Mouse (Mus musculus) limb, embryonic 13.5 days (tissue): ENCODE measurements around the gene Drc3. TPM values are rescaled to one million over a fixed set of nuclear protein-coding genes. Genes with fewer than 3 reads are reported as not detected.
A peak's percentile ranks its signal among the peaks of the same experiment; 100 is the strongest.

Experiments
- ATAC-seq: fragments of 200-750 bp; cut with Nextera tagmentation; 2 replicates; pipeline ENCODE4 v1.8.0; 2017; ENCODE audit warnings: low read depth, moderate number of reproducible peaks, moderate TSS enrichment; ENCODE audit not compliant: low FRiP score
- H3K27ac ChIP-seq: fragments of 300-500 bp; sonication (generic); 2 replicates; pipeline ENCODE4 v1.5.1; 2015; ENCODE audit warnings: inconsistent platforms, mild to moderate bottlenecking, moderate library complexity
- H3K27me3 ChIP-seq: fragments of 300-500 bp; sonication (generic); 2 replicates; pipeline ENCODE4 v1.6.1; 2015; ENCODE audit warnings: mild to moderate bottlenecking, inconsistent platforms
- H3K36me3 ChIP-seq: fragments of 300-500 bp; sonication (generic); 2 replicates; pipeline ENCODE4 v1.6.1; 2015; ENCODE audit warnings: inconsistent platforms, mild to moderate bottlenecking, moderate library complexity
- H3K4me1 ChIP-seq: fragments of 300-500 bp; sonication (generic); 2 replicates; pipeline ENCODE4 v1.6.1; 2015; ENCODE audit warnings: inconsistent platforms
- H3K4me2 ChIP-seq: fragments of 300-500 bp; sonication (generic); replicated peaks from 2 replicates; pipeline ENCODE4 v1.6.1; 2015; ENCODE audit warnings: inconsistent platforms, mild to moderate bottlenecking, moderate library complexity
- H3K4me3 ChIP-seq: fragments of 300-500 bp; sonication (generic); 2 replicates; pipeline ENCODE4 v1.5.1; 2015; ENCODE audit warnings: moderate library complexity, mild to moderate bottlenecking, inconsistent platforms
- H3K9ac ChIP-seq: fragments of 300-500 bp; sonication (generic); 2 replicates; pipeline ENCODE4 v1.6.1; 2015; ENCODE audit warnings: mild to moderate bottlenecking, inconsistent platforms
- H3K9me3 ChIP-seq: fragments of 300-500 bp; sonication (generic); 2 replicates; pipeline ENCODE4 v1.6.1; 2016; ENCODE audit warnings: inconsistent platforms
- WGBS: fragments of 180-500 bp; shearing (Covaris S2); methylation state at CpG from one replicate; pipeline ENCODE4 v1.1.7; 2015; 5-methylcytosine and 5-hydroxymethylcytosine counted together
- polyA plus RNA-seq: library from polyadenylated mRNA; unstranded; fragments of >200 nt; fragmentation: Nextera tagmentation; extraction: Ambion mirVana; gene quantifications from 2 replicates; pipeline ENCODE4 v1.2.1, GENCODE M21; 2015

Gene Drc3
- polyA plus RNA-seq, 1 experiment from 2014 or later = 1.0 TPM

- 49% methylated on average over 7 of the region's 7 CpGs for WGBS
- ATAC-seq = no peak
These were observed 35.6 kb upstream of the Drc3 start for GRCm38 (mm10) chr11:60317376-60318102.

GRCm38 (mm10) chr11:60318716-60319115, 34.4 kb upstream of the Drc3 start:
- Histone ChIP-seq H3K4me1 (peaks cover 59% of the 10 kb centered on the region), H3K27me3 (no peaks in the 10 kb centered on the region), H3K9me3 (no peaks in the 10 kb centered on the region), H3K36me3 (no peaks in the 10 kb centered on the region), H3K9ac (no peak overlapping the region), H3K27ac (no peak overlapping the region), H3K4me2 (no peak overlapping the region), H3K4me3 (no peak overlapping the region)
- 59% methylated on average over 5 of the region's 5 CpGs for WGBS
- ATAC-seq = no peak

More at GRCm38 (mm10) chr11:60317376-60318102, 35.6 kb upstream of the Drc3 start:
- no peaks in the 10 kb centered on the region; the same call in 1 of the 2 replicates for H3K9me3 ChIP-seq
- peaks cover 5% of the 10 kb centered on the region; the same call in 1 of the 2 replicates for H3K36me3 ChIP-seq
- peaks cover 61% of the 10 kb centered on the region for H3K4me1 ChIP-seq
- no peak overlapping the region; the same call in 1 of the 2 replicates for H3K4me2 ChIP-seq
- peak overlapping the region; percentile 5; the same call in 1 of the 2 replicates for H3K9ac ChIP-seq
- H3K4me3 ChIP-seq = no peak overlapping the region
- peak overlapping the region; percentile 53 for H3K27ac ChIP-seq
- no peaks in the 10 kb centered on the region for H3K27me3 ChIP-seq

- Histone ChIP-seq H3K36me3 (no peaks in the 10 kb centered on the region), H3K27me3 (no peaks in the 10 kb centered on the region), H3K4me1 (peaks cover 59% of the 10 kb centered on the region), H3K4me3 (no peak overlapping the region), H3K9me3 (no peaks in the 10 kb centered on the region), H3K4me2 (no peak overlapping the region), H3K9ac (no peak overlapping the region), H3K27ac (no peak overlapping the region)
- WGBS = 51% methylated on average over 10 of the region's 10 CpGs
- no peak for ATAC-seq
These were observed 33.7 kb upstream of the Drc3 start for GRCm38 (mm10) chr11:60319257-60320066.

- Histone ChIP-seq H3K9ac (no peak overlapping the region), H3K4me1 (peaks cover 59% of the 10 kb centered on the region), H3K36me3 (no peaks in the 10 kb centered on the region), H3K4me2 (no peak overlapping the region), H3K27ac (no peak overlapping the region), H3K4me3 (no peak overlapping the region), H3K27me3 (no peaks in the 10 kb centered on the region), H3K9me3 (no peaks in the 10 kb centered on the region)
- ATAC-seq = no peak
- WGBS = 41% methylated on average over 8 of the region's 8 CpGs
These were observed 32.6 kb upstream of the Drc3 start for GRCm38 (mm10) chr11:60320426-60321037.

- Histone ChIP-seq H3K9me3 (no peaks in the 10 kb centered on the region), H3K9ac (no peak overlapping the region), H3K4me3 (no peak overlapping the region), H3K4me1 (peaks cover 53% of the 10 kb centered on the region), H3K4me2 (no peak overlapping the region), H3K27ac (peak overlapping the region; percentile 7; the same call in 1 of the 2 replicates), H3K36me3 (no peaks in the 10 kb centered on the region), H3K27me3 (no peaks in the 10 kb centered on the region)
- no peak for ATAC-seq
- WGBS = 42% methylated on average over 2 of the region's 2 CpGs
These were observed 31.7 kb upstream of the Drc3 start for GRCm38 (mm10) chr11:60321438-60321837.

GRCm38 (mm10) chr11:60323731-60324130, 29.4 kb upstream of the Drc3 start:
- H3K27me3 ChIP-seq = no peaks in the 10 kb centered on the region
- no peak overlapping the region for H3K4me2 ChIP-seq
- H3K27ac ChIP-seq = no peak overlapping the region
- H3K4me3 ChIP-seq = no peak overlapping the region
- no peaks in the 10 kb centered on the region for H3K36me3 ChIP-seq
- no peak overlapping the region for H3K9ac ChIP-seq
- H3K9me3 ChIP-seq = no peaks in the 10 kb centered on the region
- ATAC-seq = no peak
- H3K4me1 ChIP-seq = peaks cover 30% of the 10 kb centered on the region

GRCm38 (mm10) chr11:60330551-60330950, 22.6 kb upstream of the Drc3 start:
- Histone ChIP-seq H3K36me3 (no peaks in the 10 kb centered on the region), H3K4me3 (no peak overlapping the region), H3K27ac (no peak overlapping the region), H3K9me3 (no peaks in the 10 kb centered on the region), H3K4me1 (peaks cover 6% of the 10 kb centered on the region; the same call in 1 of the 2 replicates), H3K27me3 (no peaks in the 10 kb centered on the region), H3K4me2 (no peak overlapping the region), H3K9ac (no peak overlapping the region)
- WGBS = 82% methylated on average over 4 of the region's 4 CpGs
- no peak for ATAC-seq

GRCm38 (mm10) chr11:60333461-60333860, 19.7 kb upstream of the Drc3 start:
- H3K27me3 ChIP-seq = no peaks in the 10 kb centered on the region
- no peak overlapping the region for H3K4me3 ChIP-seq
- 77% methylated on average over 5 of the region's 5 CpGs for WGBS
- no peak overlapping the region for H3K27ac ChIP-seq
- no peaks in the 10 kb centered on the region for H3K9me3 ChIP-seq
- no peak overlapping the region for H3K9ac ChIP-seq
- ATAC-seq = no peak
- H3K36me3 ChIP-seq = peaks cover 5% of the 10 kb centered on the region; the same call in 1 of the 2 replicates
- peaks cover 6% of the 10 kb centered on the region; the same call in 1 of the 2 replicates for H3K4me1 ChIP-seq
- H3K4me2 ChIP-seq = no peak overlapping the region

GRCm38 (mm10) chr11:60334124-60334523, 19.0 kb upstream of the Drc3 start:
- H3K27me3 ChIP-seq = no peaks in the 10 kb centered on the region
- no peak overlapping the region for H3K9ac ChIP-seq
- peaks cover 5% of the 10 kb centered on the region; the same call in 1 of the 2 replicates for H3K36me3 ChIP-seq
- no peak overlapping the region for H3K4me3 ChIP-seq
- no peak overlapping the region for H3K27ac ChIP-seq
- H3K4me2 ChIP-seq = no peak overlapping the region
- H3K9me3 ChIP-seq = no peaks in the 10 kb centered on the region
- 65% methylated on average over 3 of the region's 3 CpGs for WGBS
- ATAC-seq = no peak
- peaks cover 6% of the 10 kb centered on the region; the same call in 1 of the 2 replicates for H3K4me1 ChIP-seq

GRCm38 (mm10) chr11:60335771-60336170, 17.4 kb upstream of the Drc3 start:
- 79% methylated on average over 2 of the region's 2 CpGs for WGBS
- Histone ChIP-seq H3K4me2 (no peak overlapping the region), H3K9ac (no peak overlapping the region), H3K36me3 (peaks cover 5% of the 10 kb centered on the region; the same call in 1 of the 2 replicates), H3K27me3 (no peaks in the 10 kb centered on the region), H3K9me3 (no peaks in the 10 kb centered on the region), H3K4me3 (no peak overlapping the region), H3K27ac (no peak overlapping the region), H3K4me1 (peaks cover 6% of the 10 kb centered on the region; the same call in 1 of the 2 replicates)
- ATAC-seq = no peak

- Histone ChIP-seq H3K27ac (no peak overlapping the region), H3K27me3 (no peaks in the 10 kb centered on the region), H3K4me2 (no peak overlapping the region), H3K4me3 (no peak overlapping the region), H3K4me1 (peaks cover 15% of the 10 kb centered on the region), H3K9ac (no peak overlapping the region), H3K36me3 (peaks cover 5% of the 10 kb centered on the region; the same call in 1 of the 2 replicates), H3K9me3 (no peaks in the 10 kb centered on the region)
- ATAC-seq = no peak
- 69% methylated on average over 4 of the region's 4 CpGs for WGBS
These were observed 14.8 kb upstream of the Drc3 start for GRCm38 (mm10) chr11:60338291-60338690.

- Histone ChIP-seq H3K27ac (no peak overlapping the region), H3K4me1 (peaks cover 10% of the 10 kb centered on the region), H3K27me3 (no peaks in the 10 kb centered on the region), H3K4me2 (no peak overlapping the region), H3K36me3 (peaks cover 5% of the 10 kb centered on the region; the same call in 1 of the 2 replicates), H3K9ac (no peak overlapping the region), H3K4me3 (no peak overlapping the region), H3K9me3 (no peaks in the 10 kb centered on the region)
- ATAC-seq = no peak
- WGBS = 94% methylated on average over 12 of the region's 12 CpGs
These were observed 13.8 kb upstream of the Drc3 start for GRCm38 (mm10) chr11:60339361-60339760.
